Mouse (Mus musculus): Measurements from ENCODE around the gene Zfp39.

Gene Zfp39

GRCm38 (mm10) chr11:58903511-58904409 is at the start of gene Zfp39:
Gene Zfp39 (minus strand): TSS chr11:58904225.
- peak; percentile 98 for DNase-seq (ENCODE audit: inconsistent ontology term)

DNA sequence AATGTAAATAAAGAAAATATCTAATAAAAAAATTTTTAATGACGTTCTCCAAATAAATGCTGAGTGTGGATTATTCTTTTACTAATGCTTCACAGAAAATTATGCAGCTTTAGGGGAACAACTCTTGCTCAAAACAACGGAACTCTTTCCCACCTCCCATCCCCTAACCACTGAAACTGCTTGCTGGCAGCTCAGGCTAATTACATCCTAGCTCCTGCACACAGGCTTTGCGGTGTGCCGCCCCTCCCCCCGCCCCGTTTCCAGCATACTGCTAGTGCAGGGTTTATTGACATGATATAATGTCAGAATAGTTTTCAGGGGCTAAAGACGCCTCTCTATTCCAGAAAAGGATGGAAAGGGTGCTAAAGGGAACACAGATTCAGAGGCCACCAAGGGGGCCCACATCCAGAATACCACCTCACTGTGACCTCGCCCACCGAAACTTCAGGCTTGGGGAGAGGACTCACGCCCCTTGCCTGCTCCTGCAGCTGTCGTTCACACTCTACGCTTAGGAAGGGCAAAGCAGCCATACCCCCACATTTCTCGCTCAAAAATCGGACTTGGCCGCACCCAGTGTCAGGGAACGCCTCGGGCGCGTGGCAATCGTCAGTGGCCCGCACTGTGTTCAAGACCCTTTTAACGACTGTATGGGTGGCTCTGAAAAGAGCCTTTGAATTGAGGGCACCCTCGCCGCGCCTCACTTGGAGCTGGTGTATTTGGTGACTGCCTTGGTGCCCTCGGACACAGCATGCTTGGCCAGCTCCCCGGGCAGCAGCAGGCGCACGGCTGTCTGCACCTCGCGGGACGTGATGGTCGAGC is 49.5 kb upstream of the Zfp39 start:
- peak; percentile 45 for DNase-seq (ENCODE audit: inconsistent ontology term)

DNA sequence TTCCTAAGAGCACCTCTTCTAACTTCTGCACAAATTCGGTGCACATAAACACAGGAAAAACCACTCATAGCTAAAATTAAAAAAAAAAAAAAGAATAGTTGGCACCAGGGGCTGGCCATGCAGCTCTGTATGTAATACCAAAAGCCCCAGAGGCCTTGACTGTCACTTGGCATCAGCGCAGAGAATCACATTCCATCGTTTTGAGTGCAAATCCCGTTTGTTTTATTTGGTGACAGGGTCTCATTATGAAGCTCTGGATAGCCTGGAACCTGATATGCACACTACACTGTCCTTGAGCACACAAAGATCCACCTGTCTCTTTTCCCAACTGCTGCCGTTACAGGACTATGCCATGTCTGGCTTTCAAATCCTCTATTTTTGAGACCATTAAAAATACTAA is 47.2 kb upstream of the Zfp39 start:
- no peak for DNase-seq (ENCODE audit: inconsistent ontology term)

- no peak for DNase-seq (ENCODE audit: inconsistent ontology term)
Measured at GRCm38 (mm10) chr11:58949480-58950431, 45.7 kb upstream of the Zfp39 start.

DNA sequence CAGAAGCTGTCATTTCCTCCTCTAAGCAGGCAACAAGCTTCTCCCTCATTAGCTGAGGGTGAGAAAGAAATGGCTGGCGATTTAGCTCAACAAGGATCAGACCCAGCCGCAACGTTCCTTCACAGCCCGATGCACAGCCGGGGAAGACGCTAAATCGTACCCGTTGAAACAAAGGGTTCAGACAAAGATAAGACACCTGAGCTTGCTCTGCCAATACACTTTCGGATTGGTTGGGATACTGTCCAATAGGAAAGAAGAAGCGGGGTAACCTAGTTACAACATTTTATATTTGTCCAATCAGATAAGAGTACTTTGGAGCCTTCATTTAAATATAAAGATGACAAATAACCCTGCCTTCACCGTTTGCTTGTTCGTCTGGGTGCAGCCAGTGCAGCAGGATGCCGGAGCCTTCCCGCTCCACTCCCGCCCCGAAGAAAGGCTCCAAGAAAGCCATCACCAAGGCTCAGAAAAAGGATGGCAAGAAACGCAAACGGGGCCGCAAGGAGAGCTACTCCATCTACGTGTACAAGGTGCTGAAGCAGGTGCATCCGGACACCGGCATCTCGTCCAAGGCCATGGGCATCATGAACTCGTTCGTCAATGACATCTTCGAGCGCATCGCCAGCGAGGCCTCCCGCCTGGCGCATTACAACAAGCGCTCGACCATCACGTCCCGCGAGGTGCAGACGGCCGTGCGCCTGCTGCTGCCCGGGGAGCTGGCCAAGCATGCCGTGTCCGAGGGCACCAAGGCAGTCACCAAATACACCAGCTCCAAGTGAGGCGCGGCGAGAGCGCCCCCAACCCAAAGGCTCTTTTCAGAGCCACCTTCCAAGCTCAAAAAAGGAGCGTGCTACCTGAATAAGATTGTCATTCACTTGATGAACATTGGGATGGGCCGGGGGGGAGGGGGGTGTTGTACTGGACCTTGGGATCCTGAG is 44.8 kb upstream of the Zfp39 start, which contains the start of gene Hist3h2ba:
Gene Hist3h2ba (plus strand): TSS at position 379 of the 938 bp plus-strand sequence.
- peak; percentile 95 for DNase-seq (ENCODE audit: inconsistent ontology term)

DNA sequence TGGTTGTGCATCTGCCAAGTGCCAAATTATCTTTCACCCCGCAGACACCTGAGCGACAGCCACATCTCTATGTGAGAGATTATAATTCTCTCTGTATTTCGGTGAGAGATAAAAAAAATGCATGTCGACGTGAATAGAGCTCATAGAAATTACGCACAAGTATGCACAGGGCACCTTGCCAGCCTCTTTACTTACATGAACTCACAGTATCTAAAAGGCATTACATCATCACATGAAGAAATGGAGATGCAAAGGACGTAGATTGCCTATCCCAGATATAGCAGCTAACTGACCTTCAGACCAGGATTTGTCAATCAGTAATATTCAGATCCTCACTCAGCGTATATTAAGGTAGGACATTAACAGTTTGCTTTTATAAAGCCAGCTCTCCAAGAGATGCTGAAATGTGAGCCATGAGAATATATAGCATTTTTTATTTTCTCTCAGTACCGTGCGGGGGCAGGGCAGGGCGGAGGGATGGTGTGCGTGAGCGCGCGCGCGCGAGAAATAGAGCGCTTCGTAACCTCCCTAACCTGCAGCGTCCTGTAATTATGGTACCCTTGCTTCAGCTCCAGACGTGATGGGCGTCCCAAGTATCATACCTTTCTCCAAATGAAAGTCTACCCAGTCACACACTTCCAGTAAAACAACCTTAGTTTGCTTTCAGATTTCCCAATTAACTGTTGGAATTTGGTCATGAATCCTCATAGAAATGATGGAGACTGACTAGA is 43.9 kb upstream of the Zfp39 start:
- DNase-seq (ENCODE audit: inconsistent ontology term), result peak; percentile 2

GRCm38 (mm10) chr11:58947306-58947705 is 43.3 kb upstream of the Zfp39 start:
- no peak for DNase-seq (ENCODE audit: inconsistent ontology term)

GRCm38 (mm10) chr11:58944136-58944535 is 40.1 kb upstream of the Zfp39 start:
- no peak for DNase-seq (ENCODE audit: inconsistent ontology term)

GRCm38 (mm10) chr11:58939088-58939439 is 35.0 kb upstream of the Zfp39 start:
- no peak for DNase-seq (ENCODE audit: inconsistent ontology term)

GRCm38 (mm10) chr11:58938322-58939087 is 34.5 kb upstream of the Zfp39 start, which contains the start of gene Rnf187:
Gene Rnf187 (minus strand): TSS chr11:58938916.
- peak; percentile 95 for DNase-seq (ENCODE audit: inconsistent ontology term)

GRCm38 (mm10) chr11:58937909-58938308 is 33.9 kb upstream of the Zfp39 start:
- DNase-seq (ENCODE audit: inconsistent ontology term), result no peak

- DNase-seq (ENCODE audit: inconsistent ontology term), result no peak
Measured at GRCm38 (mm10) chr11:58931576-58931975, 27.6 kb upstream of the Zfp39 start.

DNA sequence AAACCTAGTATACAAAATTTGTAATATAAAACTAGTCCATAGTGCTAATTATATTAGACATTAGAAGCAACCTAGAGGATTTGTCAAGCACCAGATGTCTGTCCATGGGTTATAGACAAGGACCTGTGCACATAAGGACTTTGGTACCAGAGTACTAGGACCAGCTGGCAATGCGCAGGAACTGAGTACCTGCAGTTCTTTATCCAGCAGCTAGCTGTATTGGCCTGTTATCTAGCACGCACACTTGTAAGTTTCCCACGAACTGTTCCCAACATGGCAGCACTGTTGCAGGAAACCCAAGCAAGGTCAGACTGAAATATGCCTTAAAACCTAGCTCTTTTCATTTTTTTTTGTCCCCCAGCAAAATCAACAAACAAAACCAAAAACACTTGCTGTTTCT is 26.2 kb upstream of the Zfp39 start:
- DNase-seq (ENCODE audit: inconsistent ontology term), result no peak

DNA sequence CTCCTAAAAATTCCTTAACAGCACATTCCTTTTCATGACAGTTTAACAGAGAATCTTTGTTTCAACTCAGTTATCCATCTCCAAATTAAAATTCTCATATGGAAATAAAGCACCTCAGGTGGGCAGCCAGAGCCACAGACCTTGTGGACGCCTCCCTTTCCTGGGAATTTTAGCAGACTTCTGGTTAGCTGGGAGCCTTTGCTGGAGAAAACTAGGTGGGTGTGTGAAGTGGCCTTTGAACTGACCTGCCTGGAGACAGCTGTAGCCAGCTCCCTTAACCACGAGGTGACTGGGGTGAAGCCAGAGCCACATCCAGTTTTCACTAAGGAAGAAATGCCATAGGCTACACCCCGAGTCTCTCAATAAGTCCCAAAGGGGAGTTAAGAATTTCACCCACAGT is 25.6 kb upstream of the Zfp39 start:
- peak; percentile 52 for DNase-seq (ENCODE audit: inconsistent ontology term)

DNA sequence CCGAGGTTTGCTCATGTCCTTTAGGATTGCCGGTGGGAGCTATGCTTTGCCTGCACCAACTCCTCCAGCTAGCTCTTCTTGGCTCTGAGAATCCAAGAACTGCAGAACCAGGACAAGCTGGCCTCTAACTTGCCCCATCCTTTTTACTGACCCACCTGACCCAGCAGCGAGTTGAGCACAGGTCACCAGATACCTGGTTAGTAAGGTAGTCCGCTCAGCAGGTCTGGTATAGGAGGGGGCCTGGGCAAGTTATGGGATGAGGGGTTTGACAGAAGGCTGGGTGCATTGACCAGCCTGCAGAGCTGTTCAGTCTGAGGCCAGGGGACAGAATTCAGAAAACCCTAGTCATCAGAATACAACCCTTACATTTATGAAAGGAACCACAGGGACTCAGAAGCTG is 25.0 kb upstream of the Zfp39 start:
- DNase-seq (ENCODE audit: inconsistent ontology term), result no peak

DNA sequence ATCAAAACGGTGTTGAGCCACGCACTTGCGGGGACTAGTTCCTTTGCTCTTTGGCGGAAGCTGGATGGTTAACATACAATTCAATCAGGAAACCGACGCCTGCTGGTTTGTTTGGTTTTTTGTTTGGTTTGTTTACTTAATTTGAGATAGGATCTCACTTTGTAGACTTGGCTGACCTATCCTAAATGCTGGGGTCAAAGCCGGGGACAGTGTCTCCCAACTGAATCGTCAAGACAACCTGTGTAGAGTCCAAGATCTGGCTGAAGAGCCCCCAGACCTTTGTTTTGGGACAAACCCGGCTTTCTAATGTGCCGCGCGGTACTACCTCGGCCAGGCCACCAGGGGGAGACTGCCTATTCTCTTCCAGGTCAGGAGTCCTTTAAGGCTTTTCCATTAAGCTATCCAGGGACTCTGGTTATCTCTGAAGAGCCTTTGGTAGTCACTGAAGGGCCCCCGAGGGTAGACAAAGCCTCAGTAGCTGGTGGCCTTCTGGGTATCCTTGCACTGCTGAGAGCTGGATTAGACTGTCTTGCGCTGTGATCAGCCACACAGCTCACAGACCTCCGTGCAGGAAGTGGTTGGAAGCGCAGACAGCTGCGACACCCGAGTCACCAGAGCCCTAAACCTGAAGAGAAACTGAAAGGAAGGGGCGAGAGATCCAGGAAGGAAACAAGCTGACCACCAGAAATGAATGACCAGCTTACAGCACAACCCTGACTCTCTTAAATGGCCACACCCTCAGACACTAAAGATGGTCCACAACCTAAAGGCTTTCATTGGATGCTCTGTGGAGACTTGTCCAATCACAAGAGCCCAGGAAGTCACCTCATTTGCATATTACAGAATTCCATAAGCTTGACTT is 24.0 kb upstream of the Zfp39 start:
- peak; percentile 61 for DNase-seq (ENCODE audit: inconsistent ontology term)

DNA sequence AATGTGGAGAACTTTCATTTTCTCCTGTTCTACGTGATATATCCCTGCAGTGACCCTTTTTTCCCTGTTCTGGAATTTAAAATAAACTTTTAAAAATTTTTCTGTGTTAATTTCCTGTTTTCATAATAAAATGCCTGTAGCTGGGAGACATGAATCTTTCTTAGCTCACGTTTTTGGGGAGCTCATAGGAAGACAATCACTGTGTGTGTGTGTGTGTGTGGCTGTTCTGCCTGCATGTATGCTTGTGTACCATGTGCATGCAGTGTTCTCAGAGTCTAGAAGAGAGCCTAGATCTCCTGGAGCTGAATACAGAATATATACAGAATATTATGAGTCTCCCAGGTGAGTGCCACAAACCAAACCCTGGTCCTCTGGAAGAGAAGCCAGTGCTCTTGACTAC is 23.0 kb upstream of the Zfp39 start:
- no peak for DNase-seq (ENCODE audit: inconsistent ontology term)

DNA sequence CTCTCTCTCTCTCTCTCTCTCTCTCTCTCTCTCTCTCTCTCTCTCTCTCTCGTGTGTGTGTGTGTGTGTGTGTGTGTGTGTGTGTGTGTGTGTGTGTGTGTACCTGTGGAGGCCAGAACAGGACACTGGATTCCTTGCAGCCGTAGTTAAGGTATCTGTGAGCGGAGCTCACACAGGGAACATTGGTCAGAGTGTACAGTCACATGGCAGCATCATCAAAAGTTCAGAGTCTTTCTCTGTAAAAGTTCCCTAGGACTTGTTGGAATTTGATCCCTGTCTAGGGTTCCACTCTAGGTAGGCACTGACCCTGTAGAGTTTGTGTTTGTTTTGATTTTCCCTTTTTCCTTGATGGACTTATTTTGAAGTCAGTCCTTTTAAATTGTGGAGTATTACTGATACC is 22.6 kb upstream of the Zfp39 start:
- DNase-seq (ENCODE audit: inconsistent ontology term), result no peak
